Mouse (Mus musculus): Measurements from ENCODE around the gene Adssl1.

Gene Adssl1

DNA sequence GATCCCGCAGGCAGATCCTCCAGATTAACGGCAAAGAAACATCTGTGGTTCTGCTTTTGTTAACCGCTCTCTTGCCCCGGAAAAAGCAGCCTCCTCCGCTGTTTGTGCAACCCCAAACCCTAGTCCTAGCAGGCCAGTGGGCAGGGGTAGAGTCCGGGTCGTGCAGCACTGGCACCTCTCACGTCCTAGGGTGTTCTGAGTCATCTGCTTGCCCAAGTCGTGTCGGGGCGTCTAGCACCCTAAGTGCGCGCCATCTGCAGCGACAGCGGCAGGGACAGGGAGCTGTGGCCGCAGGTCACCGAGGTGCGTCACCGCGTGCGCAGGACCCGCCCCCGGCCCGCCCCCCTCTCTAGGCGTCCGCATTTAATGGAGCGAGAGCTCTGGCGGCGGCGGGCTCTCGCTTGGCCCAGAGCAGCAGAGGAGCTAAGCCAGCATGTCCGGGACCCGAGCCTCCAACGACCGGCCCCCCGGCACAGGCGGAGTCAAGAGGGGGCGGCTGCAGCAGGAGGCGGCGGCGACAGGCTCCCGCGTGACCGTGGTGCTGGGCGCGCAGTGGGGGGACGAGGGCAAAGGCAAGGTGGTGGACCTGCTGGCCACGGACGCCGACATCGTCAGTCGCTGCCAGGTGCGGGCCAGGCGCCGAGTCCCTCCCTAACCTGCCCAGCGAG lies at the start of gene Adssl1:
Gene Adssl1, plus strand, starts transcription at position 360 of the 668 bp plus-strand sequence.
- peak; percentile 60 for DNase-seq

GRCm38 (mm10) chr12:112570160-112570559 lies 49.7 kb upstream of the Adssl1 start:
- DNase-seq, result no peak

GRCm38 (mm10) chr12:112571064-112571463 lies 48.8 kb upstream of the Adssl1 start:
- no peak for DNase-seq

GRCm38 (mm10) chr12:112575274-112575986 lies 44.4 kb upstream of the Adssl1 start:
- no peak for DNase-seq

- no peak for DNase-seq
Measured at GRCm38 (mm10) chr12:112576341-112576740, 43.5 kb upstream of the Adssl1 start.

- DNase-seq, result no peak
Measured at GRCm38 (mm10) chr12:112576749-112577148, 43.1 kb upstream of the Adssl1 start.

DNA sequence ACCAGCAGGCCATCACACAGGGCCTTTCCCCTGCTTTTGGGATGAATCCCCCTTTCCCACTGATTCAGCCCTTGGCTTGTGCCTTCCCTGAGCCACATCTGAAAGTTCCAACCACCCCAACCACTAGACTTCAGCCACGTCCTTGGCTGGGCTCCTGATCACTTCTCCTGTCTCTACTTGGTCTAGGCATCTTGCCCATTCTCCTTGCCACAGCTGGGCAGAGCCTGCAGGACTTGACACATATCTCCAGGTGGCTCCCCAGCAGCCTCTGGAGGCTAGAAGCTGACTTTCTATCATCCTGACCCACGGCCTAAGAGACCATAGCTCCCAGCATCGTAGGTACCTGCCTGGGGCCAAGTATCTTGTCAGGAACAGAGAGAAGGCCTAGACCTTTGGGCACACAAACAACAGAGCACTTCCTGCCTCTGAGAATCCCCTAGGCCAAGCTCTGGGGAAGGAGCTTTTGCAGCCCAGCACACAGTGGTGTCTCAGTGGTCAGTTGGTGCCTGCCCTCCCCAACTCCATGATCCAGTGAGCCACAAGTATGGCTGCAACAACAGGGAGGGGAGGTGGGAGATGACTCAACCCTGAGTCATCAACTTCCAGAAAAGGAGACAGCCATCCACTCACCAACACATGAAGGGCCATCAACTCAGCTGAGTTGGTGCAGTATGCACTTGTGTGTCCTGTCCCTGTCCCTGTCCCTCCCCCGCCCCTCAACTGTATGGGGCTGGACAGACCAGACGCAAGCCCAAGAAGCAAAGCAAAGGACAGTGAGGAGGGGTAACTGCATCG lies 41.4 kb upstream of the Adssl1 start:
- DNase-seq, result no peak

DNA sequence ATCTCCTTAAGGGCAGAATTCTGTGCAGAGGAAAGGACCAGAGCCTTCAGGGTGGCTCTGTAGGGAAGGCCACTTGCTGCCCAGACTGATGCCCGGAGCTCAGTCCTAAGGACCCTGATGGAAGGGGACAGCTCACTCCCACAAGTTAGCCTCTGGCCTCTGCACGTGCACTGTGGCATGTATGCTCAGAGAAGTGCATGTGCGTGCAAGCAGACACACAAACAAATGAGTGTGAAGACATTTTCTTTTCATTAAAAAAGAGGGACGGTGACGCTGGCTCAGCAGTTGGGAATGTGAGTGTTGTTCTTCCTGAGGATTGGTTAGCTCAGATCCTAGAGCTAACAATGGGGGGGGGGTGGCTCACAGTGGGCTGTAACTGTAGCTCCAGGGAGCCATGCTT lies 40.4 kb upstream of the Adssl1 start:
- no peak for DNase-seq

DNA sequence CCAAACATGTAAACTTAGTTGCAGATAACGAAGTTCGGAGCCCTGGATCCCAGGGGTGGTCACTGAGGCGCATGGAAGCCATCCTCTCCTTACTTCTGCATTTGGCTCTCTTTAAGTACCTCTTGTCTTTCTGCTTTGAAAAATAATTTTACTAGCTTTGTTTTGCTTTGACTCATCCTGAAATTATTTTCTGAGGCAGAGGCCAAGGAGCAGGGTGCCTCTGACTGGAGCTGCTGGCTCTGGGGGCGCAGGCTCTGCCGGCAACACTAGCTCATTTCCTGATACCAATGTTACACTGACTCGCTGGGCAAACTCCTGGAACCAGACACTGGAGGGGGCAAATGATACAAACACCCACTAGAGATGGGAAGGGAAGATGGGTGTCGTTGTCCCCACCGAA lies 39.9 kb upstream of the Adssl1 start:
- no peak for DNase-seq

GRCm38 (mm10) chr12:112581113-112581512 lies 38.7 kb upstream of the Adssl1 start:
- DNase-seq, result no peak

DNA sequence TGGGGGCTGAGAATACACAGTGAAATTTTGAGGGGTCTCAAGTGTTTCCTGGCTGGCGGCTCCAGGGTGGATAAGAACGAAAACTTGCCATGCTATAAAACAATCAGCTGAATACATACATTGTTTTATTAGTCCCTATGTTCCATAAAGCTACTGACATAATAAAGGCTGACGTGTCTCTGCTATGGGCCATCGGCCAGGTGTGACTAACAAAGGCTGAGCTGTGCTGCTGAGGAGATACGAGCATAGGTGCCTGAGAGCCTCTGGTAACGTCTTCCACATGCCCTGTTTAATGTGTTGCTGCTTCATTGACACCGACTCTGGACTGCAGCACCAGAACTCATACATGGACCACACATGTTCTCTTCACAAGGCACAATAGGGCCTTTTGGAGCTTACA lies 34.9 kb upstream of the Adssl1 start:
- DNase-seq, result no peak

GRCm38 (mm10) chr12:112585924-112586538 lies 33.8 kb upstream of the Adssl1 start:
- DNase-seq, result no peak

DNA sequence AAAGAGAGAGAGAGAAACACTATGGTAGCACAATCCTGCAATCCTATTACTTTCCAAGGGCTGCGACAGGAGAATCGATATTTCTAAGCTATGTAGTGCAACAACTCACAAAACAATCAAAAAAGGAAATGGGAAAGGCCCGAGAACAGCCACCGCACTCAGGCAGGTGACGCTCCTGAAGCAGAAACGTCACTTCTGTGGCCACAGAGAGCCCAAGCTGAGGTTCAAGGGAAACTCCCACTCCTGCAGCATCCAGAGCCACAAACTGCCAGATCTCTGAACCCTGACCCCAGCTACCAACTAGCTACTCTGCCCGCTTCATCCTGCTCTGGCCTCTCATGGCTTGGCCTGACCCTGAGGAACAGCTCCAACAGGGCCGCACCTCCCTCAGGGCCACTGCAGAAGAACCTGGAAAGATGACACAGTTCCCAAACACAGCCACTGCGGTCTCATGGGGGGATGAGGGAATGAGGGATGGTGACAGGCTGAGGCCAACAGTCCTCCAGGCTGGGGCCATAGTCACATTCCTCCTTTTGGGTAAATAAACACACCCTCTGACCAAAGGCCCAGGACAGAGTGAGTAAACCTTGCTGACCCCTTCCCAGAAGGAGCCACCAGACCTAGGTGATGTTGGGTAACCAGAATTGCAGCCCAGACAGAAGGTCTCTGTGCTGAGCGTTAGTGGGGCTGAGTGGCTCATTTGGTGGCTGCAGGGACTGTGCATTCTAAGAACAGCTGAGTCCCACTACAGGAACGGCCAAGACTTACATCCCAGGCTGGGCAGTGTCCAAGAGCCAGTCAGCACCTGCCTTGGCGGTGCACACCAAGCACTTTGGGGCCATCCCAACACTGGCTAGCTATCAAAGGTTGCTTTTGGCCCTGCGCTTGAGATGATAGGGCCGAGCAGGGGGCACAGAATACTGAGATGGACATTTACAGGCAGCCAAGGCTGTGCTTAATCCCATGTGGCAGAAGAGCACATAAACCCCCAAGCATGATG lies 32.4 kb upstream of the Adssl1 start:
- peak; percentile 24 for DNase-seq

- peak; percentile 86 for DNase-seq
Measured at GRCm38 (mm10) chr12:112588426-112589256, 31.2 kb upstream of the Adssl1 start, which contains the start of gene Inf2. Gene Inf2 (plus strand): TSS chr12:112588784.

- DNase-seq, result no peak
Measured at GRCm38 (mm10) chr12:112589491-112590191, 30.2 kb upstream of the Adssl1 start.

GRCm38 (mm10) chr12:112590566-112591239 lies 29.1 kb upstream of the Adssl1 start:
- DNase-seq, result no peak

GRCm38 (mm10) chr12:112591240-112591639 lies 28.6 kb upstream of the Adssl1 start:
- DNase-seq, result no peak

DNA sequence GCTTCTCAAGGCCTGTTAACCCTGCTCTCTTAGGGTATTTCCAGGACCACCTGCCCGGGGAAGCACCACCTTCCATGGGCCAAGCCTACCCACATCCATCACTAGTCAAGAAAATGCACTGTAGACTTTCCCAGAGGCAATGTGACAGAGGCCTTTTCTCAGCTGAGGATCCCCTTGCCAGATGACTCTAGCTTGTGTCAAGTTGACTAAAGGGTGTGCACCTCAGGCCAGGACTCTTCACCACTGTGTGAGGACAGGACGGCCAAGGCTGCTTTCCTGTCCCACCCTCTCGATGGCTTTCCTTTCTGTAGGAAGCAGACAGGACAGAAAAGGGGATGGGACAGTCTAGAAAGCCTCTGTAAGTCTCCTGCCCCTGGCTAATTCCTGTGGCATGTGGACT lies 28.1 kb upstream of the Adssl1 start:
- DNase-seq, result no peak

- DNase-seq, result no peak
Measured at GRCm38 (mm10) chr12:112592985-112593734, 26.7 kb upstream of the Adssl1 start.

All from thymus, postnatal 25 days (tissue).